Mouse (Mus musculus): ENCODE measurements around the gene Olfr1128. TPM values are rescaled to one million over a fixed set of nuclear protein-coding genes. Genes with fewer than 3 reads are reported as not detected.
"Not testable (repeated sequence)": the region's sequence is repeated elsewhere in the genome, so short reads cannot be mapped to it uniquely, and the experiment has no call there.

The Olfr1128 gene
- polyA plus RNA-seq, 1 experiment from 2014 or later, result not detected

DNA sequence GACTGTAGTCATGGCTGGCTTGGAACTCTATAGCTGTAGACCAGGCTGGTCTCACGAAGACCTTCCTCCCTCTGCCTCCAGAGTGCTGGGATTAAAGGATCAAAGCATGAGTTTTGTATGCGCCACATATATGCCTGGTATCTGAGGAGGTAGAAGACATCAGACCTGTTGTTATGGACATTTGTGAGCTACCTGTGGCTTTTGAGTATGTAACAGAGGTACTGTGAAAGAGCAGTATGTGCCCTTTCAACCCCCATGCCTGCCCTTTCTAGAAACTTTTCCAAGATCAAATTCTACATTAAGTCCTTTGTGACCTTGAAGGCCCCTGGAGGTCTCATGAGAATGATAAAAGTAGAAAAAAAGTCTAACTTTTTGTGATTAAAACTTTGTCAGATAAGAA, 30.3 kb downstream of the Olfr1128 start:
- DNase-seq (ENCODE audit: low spot score) (no peak), ATAC-seq (ENCODE audit: insufficient number of reproducible peaks, low FRiP score, low TSS enrichment, low read depth) (no peak)
- Histone ChIP-seq H3K9ac (ENCODE audit: low read length) (no peak overlapping the region), H3K4me2 (ENCODE audit: low read depth, severe bottlenecking) (no peak overlapping the region), H3K27me3 (ENCODE audit: control insufficient read depth, insufficient read depth, low read length) (no peaks in the 10 kb centered on the region), H3K36me3 (ENCODE audit: control insufficient read depth, insufficient read depth, low read length) (no peaks in the 10 kb centered on the region), H3K9me3 (ENCODE audit: control insufficient read depth, low read length) (no peaks in the 10 kb centered on the region), H3K27ac (replicated peaks; ENCODE audit: low read depth, low read length) (no peak overlapping the region), H3K4me3 (ENCODE audit: low read depth, low read length) (no peak overlapping the region), H3K4me1 (ENCODE audit: control insufficient read depth, insufficient read depth, low read length) (no peaks in the 10 kb centered on the region)
- 91% methylated on average over 2 of the region's 2 CpGs for whole genome bisulfite sequencing

DNA sequence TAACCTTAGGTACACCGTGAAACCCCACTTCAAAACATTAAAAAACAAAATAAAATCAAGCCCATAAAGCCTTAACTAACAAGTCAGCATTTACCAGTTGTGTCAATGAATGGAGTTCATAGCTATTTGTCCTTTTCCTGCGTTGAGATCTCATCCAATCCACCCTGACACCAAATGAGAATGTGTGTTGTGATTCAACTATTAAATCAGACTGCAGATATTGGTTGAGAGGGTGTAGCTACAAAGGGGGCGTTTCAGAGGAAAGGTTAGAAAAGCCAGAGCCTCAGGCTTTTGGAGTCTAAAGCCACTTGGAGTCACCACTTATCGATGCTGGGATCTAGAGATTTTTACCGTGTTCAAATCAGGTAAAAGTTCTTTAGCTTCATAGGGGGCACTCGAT, 39.1 kb downstream of the Olfr1128 start, which contains the start of gene Pramel6:
Pramel6 (plus strand) TSS at position 301 of the 400 bp plus-strand sequence.
- Histone ChIP-seq H3K4me3 (ENCODE audit: low read depth, low read length) (no peak within 1 kb of the TSS), H3K9ac (ENCODE audit: low read length) (no peak within 1 kb of the TSS), H3K4me1 (ENCODE audit: control insufficient read depth, insufficient read depth, low read length) (no peaks in the 10 kb centered on the region), H3K36me3 (ENCODE audit: control insufficient read depth, insufficient read depth, low read length) (no peaks in the 10 kb centered on the region), H3K4me2 (ENCODE audit: low read depth, severe bottlenecking) (no peak within 1 kb of the TSS), H3K9me3 (ENCODE audit: control insufficient read depth, low read length) (no peaks in the 10 kb centered on the region), H3K27ac (replicated peaks; ENCODE audit: low read depth, low read length) (no peak within 1 kb of the TSS), H3K27me3 (ENCODE audit: control insufficient read depth, insufficient read depth, low read length) (no peaks in the 10 kb centered on the region)
- 90% methylated on average over 6 of the region's 6 CpGs for WGBS
- no peak for ATAC-seq (ENCODE audit: insufficient number of reproducible peaks, low FRiP score, low TSS enrichment, low read depth)
- DNase-seq (ENCODE audit: low spot score), result no peak

DNA sequence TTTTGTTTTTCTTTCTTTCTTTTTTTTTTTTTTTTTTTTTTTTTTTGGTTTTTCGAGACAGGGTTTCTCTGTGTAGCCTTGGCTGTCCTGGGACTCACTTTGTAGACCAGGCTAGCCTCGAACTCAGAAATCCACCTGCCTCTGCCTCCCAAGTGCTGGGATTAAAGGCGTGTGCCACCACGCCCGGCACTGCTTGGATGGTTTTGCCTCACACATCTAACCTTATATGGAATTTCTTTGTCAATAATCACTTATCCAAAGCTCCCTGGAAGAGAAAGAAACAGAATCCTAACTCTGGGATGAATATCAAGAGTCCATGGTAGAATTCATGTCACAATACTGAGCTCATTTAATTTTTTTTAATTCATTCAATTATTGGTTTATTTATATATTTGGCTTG, 48.3 kb downstream of the Olfr1128 start, which contains the start of gene Pramel7:
Pramel7 (minus strand) TSS at position 101 of the 400 bp plus-strand sequence.
- H3K9me3 ChIP-seq (ENCODE audit: control insufficient read depth, low read length); H3K4me1 ChIP-seq (ENCODE audit: control insufficient read depth, insufficient read depth, low read length); H3K9ac ChIP-seq (ENCODE audit: low read length); DNase-seq (ENCODE audit: low spot score); H3K36me3 ChIP-seq (ENCODE audit: control insufficient read depth, insufficient read depth, low read length); H3K27ac ChIP-seq (replicated peaks; ENCODE audit: low read depth, low read length); ATAC-seq (ENCODE audit: insufficient number of reproducible peaks, low FRiP score, low TSS enrichment, low read depth); H3K4me3 ChIP-seq (ENCODE audit: low read depth, low read length); H3K4me2 ChIP-seq (ENCODE audit: low read depth, severe bottlenecking); H3K27me3 ChIP-seq (ENCODE audit: control insufficient read depth, insufficient read depth, low read length): not testable (repeated sequence)
- 91% methylated on average over 4 of the region's 5 CpGs for WGBS

Other genes starting within 250 kb of the Olfr1128 start
- not detected in 2 replicates for gene Olfr1118, start 238.0 kb downstream of the Olfr1128 start, polyA plus RNA-seq (2014; fragmentation: Nextera tagmentation; extraction: Ambion mirVana)
- not detected in 2 replicates for gene Olfr1120, start 190.7 kb downstream of the Olfr1128 start, polyA plus RNA-seq (2014; fragmentation: Nextera tagmentation; extraction: Ambion mirVana)
- not detected in 2 replicates for gene Olfr1121, start 175.6 kb downstream of the Olfr1128 start, polyA plus RNA-seq (2014; fragmentation: Nextera tagmentation; extraction: Ambion mirVana)
- not detected in 2 replicates for gene Olfr1122, start 159.7 kb downstream of the Olfr1128 start, polyA plus RNA-seq (2014; fragmentation: Nextera tagmentation; extraction: Ambion mirVana)
- not detected in 2 replicates for gene Olfr1123, start 128.9 kb downstream of the Olfr1128 start, polyA plus RNA-seq (2014; fragmentation: Nextera tagmentation; extraction: Ambion mirVana)
- not detected in 2 replicates for gene Olfr1124, start 115.3 kb downstream of the Olfr1128 start, polyA plus RNA-seq (2014; fragmentation: Nextera tagmentation; extraction: Ambion mirVana)
- gene Olfr1126, start 91.6 kb downstream of the Olfr1128 start, polyA plus RNA-seq (2014; fragmentation: Nextera tagmentation; extraction: Ambion mirVana), result not detected in 2 replicates
- not detected in 2 replicates for gene Pramel7, start 48.4 kb downstream of the Olfr1128 start, polyA plus RNA-seq (2014; fragmentation: Nextera tagmentation; extraction: Ambion mirVana)
- not detected in 2 replicates for gene Pramel6, start 39.0 kb downstream of the Olfr1128 start, polyA plus RNA-seq (2014; fragmentation: Nextera tagmentation; extraction: Ambion mirVana)
- gene Olfr153, start 13.7 kb downstream of the Olfr1128 start, polyA plus RNA-seq (2014; fragmentation: Nextera tagmentation; extraction: Ambion mirVana), result not detected in 2 replicates
- gene Olfr1129, start 28.4 kb upstream of the Olfr1128 start, polyA plus RNA-seq (2014; fragmentation: Nextera tagmentation; extraction: Ambion mirVana), result not detected in 2 replicates
- not detected in 2 replicates for gene Olfr1130, start 60.7 kb upstream of the Olfr1128 start, polyA plus RNA-seq (2014; fragmentation: Nextera tagmentation; extraction: Ambion mirVana)
- not detected in 2 replicates for gene Olfr1131, start 81.6 kb upstream of the Olfr1128 start, polyA plus RNA-seq (2014; fragmentation: Nextera tagmentation; extraction: Ambion mirVana)
- gene Olfr1132, start 92.0 kb upstream of the Olfr1128 start, polyA plus RNA-seq (2014; fragmentation: Nextera tagmentation; extraction: Ambion mirVana), result not detected in 2 replicates
- gene Olfr1133, start 101.8 kb upstream of the Olfr1128 start, polyA plus RNA-seq (2014; fragmentation: Nextera tagmentation; extraction: Ambion mirVana), result not detected in 2 replicates
- not detected in 2 replicates for gene Olfr1134, start 112.9 kb upstream of the Olfr1128 start, polyA plus RNA-seq (2014; fragmentation: Nextera tagmentation; extraction: Ambion mirVana)
- gene Olfr1135, start 128.1 kb upstream of the Olfr1128 start, polyA plus RNA-seq (2014; fragmentation: Nextera tagmentation; extraction: Ambion mirVana), result not detected in 2 replicates
- not detected in 2 replicates for gene Olfr1136, start 148.4 kb upstream of the Olfr1128 start, polyA plus RNA-seq (2014; fragmentation: Nextera tagmentation; extraction: Ambion mirVana)
- gene Olfr1137, start 167.6 kb upstream of the Olfr1128 start, polyA plus RNA-seq (2014; fragmentation: Nextera tagmentation; extraction: Ambion mirVana), result not detected in 2 replicates
- gene Olfr1138, start 194.4 kb upstream of the Olfr1128 start, polyA plus RNA-seq (2014; fragmentation: Nextera tagmentation; extraction: Ambion mirVana), result not detected in 2 replicates
- gene Olfr1140, start 198.2 kb upstream of the Olfr1128 start, polyA plus RNA-seq (2014; fragmentation: Nextera tagmentation; extraction: Ambion mirVana), result not detected in 2 replicates
- gene Olfr1141, start 208.4 kb upstream of the Olfr1128 start, polyA plus RNA-seq (2014; fragmentation: Nextera tagmentation; extraction: Ambion mirVana), result not detected in 2 replicates
- not detected in 2 replicates for gene Olfr152, start 233.9 kb upstream of the Olfr1128 start, polyA plus RNA-seq (2014; fragmentation: Nextera tagmentation; extraction: Ambion mirVana)

All from limb, embryonic 11.5 days (tissue).